ENCODE assay signal across 8 mouse cellular contexts in genomic region chr4:135972911-135973811, GRCm38 (mm10). TPM values are rescaled to one million over a fixed set of nuclear protein-coding genes. Genes with fewer than 3 reads are reported as not detected.
DNase-seq lines count a peak whose midpoint lies in the region; ATAC-seq lines count a peak whose summit lies in the region.

No protein-coding gene starts in this region.

- peaks cover 60% of the 10 kb centered on the region for H3K36me3 ChIP-seq in kidney, embryonic 15.5 days
- peaks cover 49% of the 10 kb centered on the region for H3K36me3 ChIP-seq in heart, embryonic 15.5 days
- H3K36me3 ChIP-seq in macrophage (ENCODE audit: inconsistent target): peaks cover 17% of the 10 kb centered on the region

- no peaks in the 10 kb centered on the region for H3K27me3 ChIP-seq in kidney, embryonic 15.5 days
- no peaks in the 10 kb centered on the region for H3K27me3 ChIP-seq in heart, embryonic 15.5 days

- H3K27ac ChIP-seq in kidney, embryonic 15.5 days: peak overlapping the region; percentile 83; the same call in 1 of the 2 replicates
- H3K27ac ChIP-seq in heart, embryonic 15.5 days: peak overlapping the region; percentile 68
- peak overlapping the region; percentile 59 for H3K27ac ChIP-seq in macrophage

- peak overlapping the region; percentile 97; the same call in 1 of the 2 replicates for H3K9ac ChIP-seq in kidney, embryonic 15.5 days
- H3K9ac ChIP-seq in heart, embryonic 15.5 days: peak overlapping the region; percentile 98; the same call in 1 of the 2 replicates

- H3K79me2 ChIP-seq in macrophage (ENCODE audit: inconsistent target): peaks cover 27% of the 10 kb centered on the region

- ATAC-seq in kidney, embryonic 15.5 days (replicated peaks; ENCODE audit: low FRiP score): no peak
- ATAC-seq in heart, embryonic 15.5 days (replicated peaks; ENCODE audit: insufficient number of reproducible peaks, insufficient read depth, low FRiP score, low read depth): no peak
- ATAC-seq in monocyte, adult 5-6 weeks (replicated peaks; ENCODE audit: insufficient number of reproducible peaks, low FRiP score, low TSS enrichment, poor library complexity, severe bottlenecking): no peak

- DNase-seq in kidney, postnatal 4 days: no peak
- DNase-seq in MN1 (ENCODE audit: low spot score): peak; percentile 69
- no peak for DNase-seq in ovary, postnatal 14 days (ENCODE audit: low spot score)
- no peak for DNase-seq in adrenal gland, postnatal 25 days

- peaks cover 22% of the 10 kb centered on the region for H3K4me1 ChIP-seq in kidney, embryonic 15.5 days
- peaks cover 20% of the 10 kb centered on the region for H3K4me1 ChIP-seq in heart, embryonic 15.5 days (replicated peaks)

- peak overlapping the region; percentile 89 for H3K4me2 ChIP-seq in kidney, embryonic 15.5 days
- peak overlapping the region; percentile 87 for H3K4me2 ChIP-seq in heart, embryonic 15.5 days

- 64% methylated on average over 13 of the region's 13 CpGs for whole genome bisulfite sequencing in kidney, embryonic 15.5 days
- WGBS in heart, embryonic 15.5 days: 46% methylated on average over 13 of the region's 13 CpGs
- 16% methylated on average over 13 of the region's 13 CpGs for WGBS in macrophage (ENCODE audit: missing documents)

- no peaks in the 10 kb centered on the region for H3K9me3 ChIP-seq in kidney, embryonic 15.5 days (replicated peaks)
- H3K9me3 ChIP-seq in heart, embryonic 15.5 days (replicated peaks): no peaks in the 10 kb centered on the region

- peak overlapping the region; percentile 99 for H3K4me3 ChIP-seq in kidney, embryonic 15.5 days (replicated peaks)
- H3K4me3 ChIP-seq in heart, embryonic 15.5 days: peak overlapping the region; percentile 99
- H3K4me3 ChIP-seq in macrophage (ENCODE audit: inconsistent target): peak overlapping the region; percentile 80

RNA-seq across cellular contexts. Expression of gene Lypla2, which starts 0.7 kb away (rescaled TPM):
- 120 and 131 TPM in 2 replicates for polyA plus RNA-seq in kidney, embryonic 15.5 days (2015; fragmentation: Nextera tagmentation; extraction: Ambion mirVana)
- polyA plus RNA-seq in heart, embryonic 15.5 days (2015; fragmentation: Nextera tagmentation; extraction: Ambion mirVana): 59.6 and 79.0 TPM in 2 replicates
- total RNA-seq in macrophage (2018; cell fraction: chromatin; rRNA removed): 10 to 100 TPM; 22.2 to 96.4 (median 45.7) TPM
- total RNA-seq in macrophage (2018; cell fraction: cytosol; rRNA removed): 10 to 100 TPM; 47.7 to 84.9 (median 68.4) TPM
- total RNA-seq in macrophage (2018; cell fraction: nucleus; rRNA removed): 10 to 100 TPM; 27.6 to 71.9 (median 44.6) TPM
- polyA plus RNA-seq in macrophage (2018): 41.4 to 77.2 TPM (median 65.0 TPM) in 3 replicates
- total RNA-seq in monocyte, adult 5-6 weeks (2017): 28.2 to 39.4 TPM (median 36.0 TPM) in 3 replicates
- 66.4 and 74.3 TPM in 2 replicates for total RNA-seq in adrenal gland, postnatal 25 days (2021)

RNA-seq across cellular contexts. Expression of gene Gale, which starts 9.6 kb away (rescaled TPM):
- 35.2 and 36.7 TPM in 2 replicates for polyA plus RNA-seq in kidney, embryonic 15.5 days (2015; fragmentation: Nextera tagmentation; extraction: Ambion mirVana)
- 17.6 and 24.8 TPM in 2 replicates for polyA plus RNA-seq in heart, embryonic 15.5 days (2015; fragmentation: Nextera tagmentation; extraction: Ambion mirVana)
- total RNA-seq in macrophage (2018; cell fraction: chromatin; rRNA removed): 10 to 100 TPM in 14 of 26 experiments, 1 to 10 TPM in 12; 3.2 to 21.6 (median 10.5) TPM
- total RNA-seq in macrophage (2018; cell fraction: cytosol; rRNA removed): 1 to 10 TPM; 4.3 to 8.2 (median 6.9) TPM
- total RNA-seq in macrophage (2018; cell fraction: nucleus; rRNA removed): 10 to 100 TPM in 7 of 26 experiments, 1 to 10 TPM in 19; 3.3 to 23.2 (median 7.9) TPM
- 3.5 to 12.3 TPM (median 7.7 TPM) in 3 replicates for polyA plus RNA-seq in macrophage (2018)
- total RNA-seq in monocyte, adult 5-6 weeks (2017): 1.5 to 3.7 TPM (median 2.7 TPM) in 3 replicates
- total RNA-seq in adrenal gland, postnatal 25 days (2021): 13.0 and 15.7 TPM in 2 replicates

RNA-seq across cellular contexts. Expression of gene Pithd1, which starts 13.9 kb away (rescaled TPM):
- 52.6 and 52.7 TPM in 2 replicates for polyA plus RNA-seq in kidney, embryonic 15.5 days (2015; fragmentation: Nextera tagmentation; extraction: Ambion mirVana)
- polyA plus RNA-seq in heart, embryonic 15.5 days (2015; fragmentation: Nextera tagmentation; extraction: Ambion mirVana): 34.0 and 57.7 TPM in 2 replicates
- 10 to 100 TPM in 15 of 26 experiments, 1 to 10 TPM in 11; 1.5 to 33.8 (median 12.7) TPM for total RNA-seq in macrophage (2018; cell fraction: chromatin; rRNA removed)
- total RNA-seq in macrophage (2018; cell fraction: cytosol; rRNA removed): 10 to 100 TPM in 21 of 26 experiments, 1 to 10 TPM in 5; 8.3 to 22.3 (median 13.6) TPM
- total RNA-seq in macrophage (2018; cell fraction: nucleus; rRNA removed): 10 to 100 TPM in 3 of 26 experiments, 1 to 10 TPM in 23; 1.3 to 18.9 (median 7.0) TPM
- polyA plus RNA-seq in macrophage (2018): 21.2 to 24.6 TPM (median 22.0 TPM) in 3 replicates
- 33.5 to 49.4 TPM (median 35.4 TPM) in 3 replicates for total RNA-seq in monocyte, adult 5-6 weeks (2017)
- total RNA-seq in adrenal gland, postnatal 25 days (2021): 30.8 and 33.2 TPM in 2 replicates

RNA-seq across cellular contexts. Expression of gene Hmgcl, which starts 26.9 kb away (rescaled TPM):
- polyA plus RNA-seq in kidney, embryonic 15.5 days (2015; fragmentation: Nextera tagmentation; extraction: Ambion mirVana): 77.2 and 80.2 TPM in 2 replicates
- 80.2 and 82.4 TPM in 2 replicates for polyA plus RNA-seq in heart, embryonic 15.5 days (2015; fragmentation: Nextera tagmentation; extraction: Ambion mirVana)
- 100 to 1,000 TPM in 8 of 26 experiments, 10 to 100 TPM in 18; 25.9 to 210 (median 73.0) TPM for total RNA-seq in macrophage (2018; cell fraction: chromatin; rRNA removed)
- total RNA-seq in macrophage (2018; cell fraction: cytosol; rRNA removed): 10 to 100 TPM; 25.9 to 74.0 (median 39.7) TPM
- 100 to 1,000 TPM in 4 of 26 experiments, 10 to 100 TPM in 22; 19.2 to 124 (median 43.3) TPM for total RNA-seq in macrophage (2018; cell fraction: nucleus; rRNA removed)
- polyA plus RNA-seq in macrophage (2018): 34.9 to 87.9 TPM (median 66.0 TPM) in 3 replicates
- 56.8 to 67.9 TPM (median 60.9 TPM) in 3 replicates for total RNA-seq in monocyte, adult 5-6 weeks (2017)
- 52.6 and 57.3 TPM in 2 replicates for total RNA-seq in adrenal gland, postnatal 25 days (2021)

RNA-seq across cellular contexts. Expression of gene Eloa, which starts 48.4 kb away (rescaled TPM):
- polyA plus RNA-seq in kidney, embryonic 15.5 days (2015; fragmentation: Nextera tagmentation; extraction: Ambion mirVana): 40.0 and 40.6 TPM in 2 replicates
- polyA plus RNA-seq in heart, embryonic 15.5 days (2015; fragmentation: Nextera tagmentation; extraction: Ambion mirVana): 27.3 and 31.4 TPM in 2 replicates
- 10 to 100 TPM; 18.4 to 67.4 (median 37.6) TPM for total RNA-seq in macrophage (2018; cell fraction: chromatin; rRNA removed)
- total RNA-seq in macrophage (2018; cell fraction: cytosol; rRNA removed): 100 to 1,000 TPM in 1 of 26 experiments, 10 to 100 TPM in 25; 45.3 to 103 (median 79.2) TPM
- total RNA-seq in macrophage (2018; cell fraction: nucleus; rRNA removed): 10 to 100 TPM; 30.2 to 99.8 (median 57.5) TPM
- 60.5 to 79.3 TPM (median 67.6 TPM) in 3 replicates for polyA plus RNA-seq in macrophage (2018)
- 58.0 to 71.9 TPM (median 68.5 TPM) in 3 replicates for total RNA-seq in monocyte, adult 5-6 weeks (2017)
- 40.8 and 42.3 TPM in 2 replicates for total RNA-seq in adrenal gland, postnatal 25 days (2021)
